24 mouse cellular contexts compared by ENCODE assay signal in genomic region chr16:76419849-76420248, GRCm38 (mm10).
"Had no signal": no experiment of that assay in that cellular context is flagged by ENCODE, and none has a peak within 500 bp of the region (broad histone marks: within the 10 kb centered on the region; RNA-seq: fewer than 3 reads in every experiment).

No protein-coding gene starts in this region.

- H3K27ac ChIP-seq: heart, adult 2 months; heart, embryonic 13.5 days; heart, embryonic 15.5 days; hindbrain, embryonic 13.5 days; hindbrain, embryonic 15.5 days; hindbrain, postnatal 0 days; layer of hippocampus, adult 2 months; left cerebral cortex, adult 2 months; limb, embryonic 10.5 days; limb, embryonic 12.5 days; liver, embryonic 12.5 days; liver, embryonic 14.5 days had no signal

- H3K4me3 ChIP-seq: heart, adult 2 months; heart, embryonic 13.5 days; heart, embryonic 15.5 days; hindbrain, embryonic 13.5 days; hindbrain, embryonic 15.5 days; layer of hippocampus, adult 2 months; left cerebral cortex, adult 2 months; limb, embryonic 10.5 days; limb, embryonic 12.5 days; liver, embryonic 12.5 days had no signal

- ATAC-seq: hindbrain, postnatal 0 days; intestine, embryonic 16.5 days; liver, embryonic 12.5 days had no signal

- H3K27me3 ChIP-seq: heart, embryonic 13.5 days; heart, embryonic 15.5 days; hindbrain, embryonic 13.5 days; hindbrain, embryonic 15.5 days; liver, embryonic 12.5 days had no signal

- H3K4me2 ChIP-seq: heart, embryonic 11.5 days; heart, embryonic 13.5 days; heart, embryonic 15.5 days; hindbrain, embryonic 13.5 days; hindbrain, embryonic 15.5 days; limb, embryonic 12.5 days; liver, embryonic 12.5 days had no signal

- H3K4me1 ChIP-seq: heart, embryonic 13.5 days; heart, embryonic 15.5 days; hindbrain, embryonic 13.5 days; hindbrain, embryonic 15.5 days; limb, embryonic 10.5 days; liver, embryonic 12.5 days had no signal

- H3K9me3 ChIP-seq: heart, embryonic 13.5 days; heart, embryonic 15.5 days; hindbrain, embryonic 13.5 days; hindbrain, embryonic 15.5 days; limb, embryonic 10.5 days; limb, embryonic 12.5 days; liver, embryonic 12.5 days had no signal

- DNase-seq: gastrocnemius, postnatal 14 days; gastrocnemius, postnatal 36 days; heart, adult 11 months; heart, adult 2 months; heart, postnatal 14 days; heart, postnatal 36 days; kidney, adult 11 months; kidney, adult 2 months; kidney, postnatal 10 days; kidney, postnatal 25 days; kidney, postnatal 4 days had no signal

- H3K9ac ChIP-seq: heart, embryonic 13.5 days; heart, embryonic 15.5 days; hindbrain, embryonic 13.5 days; hindbrain, embryonic 15.5 days; limb, embryonic 12.5 days; liver, embryonic 12.5 days; liver, embryonic 14.5 days had no signal

- H3K36me3 ChIP-seq: heart, embryonic 13.5 days; heart, embryonic 15.5 days; hindbrain, embryonic 13.5 days; hindbrain, embryonic 15.5 days; limb, embryonic 10.5 days; limb, embryonic 12.5 days; liver, embryonic 12.5 days had no signal
